Mouse (Mus musculus): Measurements from ENCODE around the gene Auh. TPM values are rescaled to one million over a fixed set of nuclear protein-coding genes. Genes with fewer than 3 reads are reported as not detected.

The Auh gene
- polyA plus RNA-seq, 1 experiment from 2014 or later: 64.6 TPM

GRCm38 (mm10) chr13:52826666-52827065 lies 102.8 kb downstream of the Auh start:
- Histone ChIP-seq H3K27me3 (peaks cover 4% of the 10 kb centered on the region; the same call in 1 of the 2 replicates), H3K36me3 (no peaks in the 10 kb centered on the region), H3K4me1 (replicated peaks) (peaks cover 15% of the 10 kb centered on the region), H3K9me3 (no peaks in the 10 kb centered on the region), H3K4me3 (no peak overlapping the region), H3K9ac (no peak overlapping the region), H3K27ac (no peak overlapping the region), H3K4me2 (no peak overlapping the region)
- no peak for ATAC-seq (ENCODE audit: low FRiP score)

GRCm38 (mm10) chr13:52824754-52825153 lies 104.7 kb downstream of the Auh start:
- peaks cover 15% of the 10 kb centered on the region; the same call in 1 of the 2 replicates for H3K27me3 ChIP-seq
- H3K4me2 ChIP-seq: no peak overlapping the region
- no peaks in the 10 kb centered on the region for H3K9me3 ChIP-seq
- ATAC-seq (ENCODE audit: low FRiP score): peak; percentile 24; the same call in 1 of the 2 replicates
- H3K27ac ChIP-seq: no peak overlapping the region
- peaks cover 18% of the 10 kb centered on the region for H3K4me1 ChIP-seq (replicated peaks)
- no peaks in the 10 kb centered on the region for H3K36me3 ChIP-seq
- H3K4me3 ChIP-seq: no peak overlapping the region
- no peak overlapping the region for H3K9ac ChIP-seq
- WGBS: 68% methylated on average over 9 of the region's 9 CpGs

- ATAC-seq (ENCODE audit: low FRiP score): 0 out of 2 replicates have a peak, but pooled peaks have one; percentile 52
- Histone ChIP-seq H3K36me3 (no peaks in the 10 kb centered on the region), H3K4me2 (peak overlapping the region; percentile 23; the same call in 1 of the 2 replicates), H3K9me3 (no peaks in the 10 kb centered on the region), H3K4me3 (no peak overlapping the region), H3K27me3 (peaks cover 15% of the 10 kb centered on the region; the same call in 1 of the 2 replicates), H3K4me1 (replicated peaks) (peaks cover 32% of the 10 kb centered on the region), H3K9ac (no peak overlapping the region), H3K27ac (no peak overlapping the region)
- WGBS: 26% methylated on average over 22 of the region's 23 CpGs
These were observed 107.0 kb downstream of the Auh start for GRCm38 (mm10) chr13:52822165-52823149.

GRCm38 (mm10) chr13:52821571-52821970 lies 107.9 kb downstream of the Auh start:
- ATAC-seq (ENCODE audit: low FRiP score): no peak
- Histone ChIP-seq H3K27me3 (peaks cover 15% of the 10 kb centered on the region; the same call in 1 of the 2 replicates), H3K9me3 (no peaks in the 10 kb centered on the region), H3K4me2 (no peak overlapping the region), H3K4me1 (replicated peaks) (peaks cover 32% of the 10 kb centered on the region), H3K36me3 (no peaks in the 10 kb centered on the region), H3K4me3 (no peak overlapping the region), H3K9ac (no peak overlapping the region), H3K27ac (no peak overlapping the region)
- 39% methylated on average over 9 of the region's 9 CpGs for WGBS

DNA sequence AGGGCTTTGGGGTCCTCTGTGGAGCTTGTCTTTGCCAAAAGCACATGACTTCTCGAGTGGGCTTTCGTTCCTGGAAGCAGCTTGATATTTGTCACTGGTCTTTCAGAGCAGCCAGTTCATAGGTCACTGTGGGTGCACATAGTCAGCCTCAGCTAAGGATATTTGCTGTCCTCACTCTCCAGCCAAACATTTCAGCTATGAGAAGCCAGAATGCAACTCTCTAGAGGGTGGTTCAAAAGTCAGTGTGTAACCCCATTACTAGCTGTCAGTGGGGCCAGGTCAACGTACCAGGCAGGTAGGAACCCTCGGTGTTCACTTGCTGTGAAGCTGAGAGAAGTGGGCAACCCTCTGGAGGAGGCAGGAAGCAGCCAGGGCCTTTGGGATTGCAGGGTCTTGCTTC lies 109.6 kb downstream of the Auh start:
- no peaks in the 10 kb centered on the region for H3K36me3 ChIP-seq
- no peak overlapping the region for H3K4me3 ChIP-seq
- no peak overlapping the region for H3K4me2 ChIP-seq
- no peak for ATAC-seq (ENCODE audit: low FRiP score)
- H3K9me3 ChIP-seq: no peaks in the 10 kb centered on the region
- H3K27me3 ChIP-seq: peaks cover 15% of the 10 kb centered on the region; the same call in 1 of the 2 replicates
- WGBS: 86% methylated on average over 4 of the region's 4 CpGs
- H3K4me1 ChIP-seq (replicated peaks): peaks cover 31% of the 10 kb centered on the region
- no peak overlapping the region for H3K9ac ChIP-seq
- H3K27ac ChIP-seq: no peak overlapping the region

- Histone ChIP-seq H3K4me2 (no peak overlapping the region), H3K27ac (no peak overlapping the region), H3K4me1 (replicated peaks) (peaks cover 28% of the 10 kb centered on the region), H3K9ac (no peak overlapping the region), H3K4me3 (no peak overlapping the region), H3K36me3 (no peaks in the 10 kb centered on the region), H3K9me3 (no peaks in the 10 kb centered on the region), H3K27me3 (peaks cover 15% of the 10 kb centered on the region; the same call in 1 of the 2 replicates)
- 26% methylated on average over 3 of the region's 3 CpGs for WGBS
- no peak for ATAC-seq (ENCODE audit: low FRiP score)
These were observed 110.7 kb downstream of the Auh start for GRCm38 (mm10) chr13:52818760-52819159.

DNA sequence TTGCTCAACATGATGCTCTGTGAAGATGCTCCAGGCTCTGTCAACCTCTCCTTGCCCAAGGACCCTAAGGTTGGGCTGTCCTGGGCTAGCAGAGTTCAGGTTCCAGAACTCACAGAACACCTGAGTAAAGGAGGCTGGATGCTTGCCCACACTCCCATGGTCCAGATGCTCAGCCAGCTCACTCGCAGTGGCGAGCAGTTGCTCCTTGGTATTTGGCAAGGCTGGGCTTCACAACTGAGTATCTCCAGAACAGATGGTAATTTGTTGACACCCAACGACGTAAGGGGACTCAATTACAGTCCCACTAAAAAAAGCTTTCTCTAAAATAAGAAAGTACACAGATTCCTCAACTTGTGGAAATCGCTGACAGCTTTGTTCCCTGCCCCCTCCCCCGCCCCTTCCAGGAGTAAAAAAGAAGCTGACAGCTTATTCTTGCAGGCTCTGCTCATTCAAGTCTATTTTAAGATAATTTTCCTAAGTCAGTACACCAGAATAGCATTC lies 111.4 kb downstream of the Auh start:
- Histone ChIP-seq H3K9me3 (no peaks in the 10 kb centered on the region), H3K27me3 (peaks cover 15% of the 10 kb centered on the region; the same call in 1 of the 2 replicates), H3K27ac (no peak overlapping the region), H3K9ac (no peak overlapping the region), H3K4me2 (no peak overlapping the region), H3K4me3 (no peak overlapping the region), H3K4me1 (replicated peaks) (peaks cover 28% of the 10 kb centered on the region), H3K36me3 (no peaks in the 10 kb centered on the region)
- WGBS: 52% methylated on average over 6 of the region's 6 CpGs
- no peak for ATAC-seq (ENCODE audit: low FRiP score)

- Histone ChIP-seq H3K4me2 (no peak overlapping the region), H3K36me3 (no peaks in the 10 kb centered on the region), H3K27ac (no peak overlapping the region), H3K4me1 (replicated peaks) (peaks cover 14% of the 10 kb centered on the region), H3K27me3 (no peaks in the 10 kb centered on the region), H3K9ac (no peak overlapping the region), H3K9me3 (no peaks in the 10 kb centered on the region), H3K4me3 (no peak overlapping the region)
- 89% methylated on average over 3 of the region's 3 CpGs for WGBS
- no peak for ATAC-seq (ENCODE audit: low FRiP score)
These were observed 115.7 kb downstream of the Auh start for GRCm38 (mm10) chr13:52813750-52814149.

DNA sequence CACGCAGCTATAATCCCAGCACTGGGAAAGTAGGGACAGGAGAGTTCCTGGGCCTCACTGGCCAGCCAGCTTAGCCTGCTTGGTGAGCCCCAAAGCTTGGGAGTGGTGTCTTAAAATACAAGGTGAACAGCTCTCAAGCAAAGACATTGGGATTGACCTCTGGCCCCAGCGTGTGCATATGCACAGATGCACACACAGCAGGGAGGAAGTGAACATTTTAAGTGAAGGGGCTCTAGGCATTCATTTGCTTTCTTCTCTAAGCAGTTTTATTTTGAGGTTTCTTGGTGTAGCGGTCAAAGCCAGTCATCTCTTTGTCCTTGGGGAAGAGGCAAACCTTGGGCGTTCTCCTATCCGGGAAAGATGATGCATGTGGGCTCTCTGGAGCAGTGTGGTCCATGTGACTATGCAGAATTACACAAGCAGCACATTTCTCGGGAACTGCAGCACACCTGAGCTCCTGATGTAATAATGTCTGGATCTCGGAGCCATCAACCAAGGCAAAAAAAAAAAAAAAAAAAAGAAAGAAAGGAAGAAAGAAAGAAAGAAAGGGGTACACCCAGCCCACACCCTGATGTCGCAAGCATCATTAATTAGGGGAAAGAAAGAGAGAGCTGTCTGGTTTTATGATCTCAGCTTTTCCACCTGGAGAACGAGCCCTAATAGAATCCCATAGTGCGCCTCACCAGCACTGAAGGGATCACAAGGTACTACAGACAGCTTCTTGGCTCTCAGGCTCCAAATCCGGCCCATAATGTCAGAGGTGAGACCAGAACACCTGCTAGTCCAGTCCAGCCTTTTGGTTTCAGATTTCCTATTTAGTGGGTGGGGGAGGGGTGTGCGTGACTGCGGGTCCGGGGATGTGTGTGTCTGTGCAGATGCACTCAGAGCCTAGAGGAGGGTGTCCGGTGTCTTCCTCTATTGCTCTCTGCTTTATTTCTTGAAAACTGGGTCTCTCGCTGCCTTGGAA lies 116.6 kb downstream of the Auh start:
- no peak for ATAC-seq (ENCODE audit: low FRiP score)
- Histone ChIP-seq H3K9me3 (no peaks in the 10 kb centered on the region), H3K36me3 (no peaks in the 10 kb centered on the region), H3K27me3 (no peaks in the 10 kb centered on the region), H3K9ac (no peak overlapping the region), H3K4me1 (replicated peaks) (peaks cover 8% of the 10 kb centered on the region; the same call in 1 of the 2 replicates), H3K4me3 (no peak overlapping the region), H3K4me2 (no peak overlapping the region), H3K27ac (no peak overlapping the region)
- 78% methylated on average over 16 of the region's 16 CpGs for WGBS

GRCm38 (mm10) chr13:52807722-52808121 lies 121.8 kb downstream of the Auh start:
- H3K36me3 ChIP-seq: no peaks in the 10 kb centered on the region
- no peak overlapping the region for H3K4me2 ChIP-seq
- H3K4me3 ChIP-seq: no peak overlapping the region
- no peak overlapping the region for H3K27ac ChIP-seq
- H3K27me3 ChIP-seq: no peaks in the 10 kb centered on the region
- H3K9ac ChIP-seq: no peak overlapping the region
- no peak for ATAC-seq (ENCODE audit: low FRiP score)
- no peaks in the 10 kb centered on the region for H3K9me3 ChIP-seq
- WGBS: 93% methylated on average over 11 of the region's 11 CpGs
- peaks cover 23% of the 10 kb centered on the region for H3K4me1 ChIP-seq (replicated peaks)

GRCm38 (mm10) chr13:52806029-52806428 lies 123.5 kb downstream of the Auh start:
- H3K9ac ChIP-seq: no peak overlapping the region
- H3K4me3 ChIP-seq: no peak overlapping the region
- no peaks in the 10 kb centered on the region for H3K36me3 ChIP-seq
- no peaks in the 10 kb centered on the region for H3K9me3 ChIP-seq
- H3K4me2 ChIP-seq: no peak overlapping the region
- peaks cover 23% of the 10 kb centered on the region for H3K4me1 ChIP-seq (replicated peaks)
- no peaks in the 10 kb centered on the region for H3K27me3 ChIP-seq
- ATAC-seq (ENCODE audit: low FRiP score): no peak
- H3K27ac ChIP-seq: no peak overlapping the region
- 53% methylated on average over 4 of the region's 4 CpGs for WGBS

DNA sequence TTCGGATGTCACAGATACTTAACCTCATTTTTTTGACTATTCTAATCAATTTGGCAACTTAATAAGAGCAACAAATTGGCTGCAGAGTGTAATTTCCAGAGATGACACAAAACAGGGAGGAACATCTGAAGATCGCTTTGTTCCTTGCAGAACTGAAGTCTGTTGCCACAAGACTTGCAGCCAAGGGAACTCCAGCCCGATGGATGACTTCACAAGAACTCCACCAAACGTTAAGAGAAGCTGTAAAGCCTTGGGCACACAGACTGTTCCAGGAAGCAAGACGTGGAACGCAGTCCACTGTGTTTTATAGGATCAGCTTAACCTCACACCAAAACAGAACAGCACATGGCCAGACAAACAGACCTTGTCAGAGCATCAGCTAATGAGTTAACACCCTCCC lies 123.9 kb downstream of the Auh start:
- no peak overlapping the region for H3K4me3 ChIP-seq
- no peaks in the 10 kb centered on the region for H3K9me3 ChIP-seq
- H3K9ac ChIP-seq: no peak overlapping the region
- peaks cover 23% of the 10 kb centered on the region for H3K4me1 ChIP-seq (replicated peaks)
- no peaks in the 10 kb centered on the region for H3K36me3 ChIP-seq
- ATAC-seq (ENCODE audit: low FRiP score): no peak
- WGBS: 73% methylated on average over 6 of the region's 6 CpGs
- H3K27ac ChIP-seq: no peak overlapping the region
- H3K27me3 ChIP-seq: no peaks in the 10 kb centered on the region
- no peak overlapping the region for H3K4me2 ChIP-seq

All from hindbrain, embryonic 13.5 days (tissue).